In genomic region chr2:109920471-109920870, GRCm38 (mm10) we compare ENCODE assay signal across 11 mouse cellular contexts. TPM values are rescaled to one million over a fixed set of nuclear protein-coding genes. Genes with fewer than 3 reads are reported as not detected.
DNase-seq lines count a peak whose midpoint lies in the region; ATAC-seq and TF ChIP-seq lines count a peak whose summit lies in the region.
"Had no signal": no experiment of that assay in that cellular context is flagged by ENCODE, and none has a peak within 500 bp of the region (broad histone marks: within the 10 kb centered on the region; RNA-seq: fewer than 3 reads in every experiment).

No protein-coding gene starts in this region.

- TF ChIP-seq CTCF in intestine, postnatal 0 days (IDR thresholded peaks at IDR 0.05; ENCODE audit: low read depth) = no peak

- no peaks in the 10 kb centered on the region for H3K27me3 ChIP-seq in heart, embryonic 12.5 days (replicated peaks)
- no peaks in the 10 kb centered on the region for H3K27me3 ChIP-seq in embryonic facial prominence, embryonic 11.5 days (ENCODE audit: control insufficient read depth, insufficient read depth, low read length)
- no peaks in the 10 kb centered on the region for H3K27me3 ChIP-seq in intestine, postnatal 0 days (replicated peaks; ENCODE audit: control insufficient read depth, insufficient read depth, low read length)
- no peaks in the 10 kb centered on the region for H3K27me3 ChIP-seq in midbrain, embryonic 16.5 days (ENCODE audit: control insufficient read depth, insufficient read depth, low read depth, low read length)

- 77% methylated on average over 7 of the region's 7 CpGs for WGBS in heart, embryonic 12.5 days
- WGBS in embryonic facial prominence, embryonic 11.5 days = 75% methylated on average over 7 of the region's 7 CpGs
- WGBS in intestine, postnatal 0 days = 35% methylated on average over 7 of the region's 7 CpGs
- WGBS in midbrain, embryonic 16.5 days = 79% methylated on average over 7 of the region's 7 CpGs

- no peak for DNase-seq in heart, adult 18-20 months
- no peak for DNase-seq in embryonic facial prominence, embryonic 11.5 days (ENCODE audit: low spot score)
- DNase-seq in lung, postnatal 36 days = no peak
- no peak for DNase-seq in thymus, postnatal 0 days (ENCODE audit: low spot score)
- no peak for DNase-seq in cerebellum, adult 9-11 months
- DNase-seq: adrenal gland, postnatal 10 days; embryo, embryonic 11 days had no signal

- ATAC-seq in heart, embryonic 12.5 days (ENCODE audit: insufficient number of reproducible peaks, low FRiP score) = no peak
- no peak for ATAC-seq in embryonic facial prominence, embryonic 11.5 days (replicated peaks; ENCODE audit: insufficient number of reproducible peaks, low FRiP score, low TSS enrichment, low read depth)
- no peak for ATAC-seq in intestine, postnatal 0 days
- no peak for ATAC-seq in midbrain, embryonic 16.5 days

- H3K9ac ChIP-seq in heart, embryonic 12.5 days = peak overlapping the region; percentile 9; the same call in 1 of the 2 replicates
- peak overlapping the region; percentile 5; the same call in 1 of the 2 replicates for H3K9ac ChIP-seq in embryonic facial prominence, embryonic 11.5 days (replicated peaks; ENCODE audit: low read length)
- no peak overlapping the region for H3K9ac ChIP-seq in intestine, postnatal 0 days (ENCODE audit: low read depth, low read length)
- H3K9ac ChIP-seq in midbrain, embryonic 16.5 days (ENCODE audit: low read depth, low read length) = no peak overlapping the region

- H3K4me1 ChIP-seq in heart, embryonic 12.5 days (replicated peaks) = peaks cover 30% of the 10 kb centered on the region
- H3K4me1 ChIP-seq in embryonic facial prominence, embryonic 11.5 days (ENCODE audit: control insufficient read depth, insufficient read depth, low read length) = no peaks in the 10 kb centered on the region
- H3K4me1 ChIP-seq in intestine, postnatal 0 days (replicated peaks; ENCODE audit: control insufficient read depth, insufficient read depth, low read length) = peaks cover 7% of the 10 kb centered on the region; the same call in 1 of the 2 replicates
- H3K4me1 ChIP-seq in midbrain, embryonic 16.5 days (ENCODE audit: control insufficient read depth, insufficient read depth, low read length) = peaks cover 26% of the 10 kb centered on the region

- H3K4me3 ChIP-seq in heart, embryonic 12.5 days = peak overlapping the region; percentile 19
- H3K4me3 ChIP-seq in embryonic facial prominence, embryonic 11.5 days (ENCODE audit: low read depth, low read length) = peak overlapping the region; percentile 17; the same call in 1 of the 2 replicates
- H3K4me3 ChIP-seq in intestine, postnatal 0 days (ENCODE audit: low read depth, low read length) = peak overlapping the region; percentile 90; the same call in 1 of the 2 replicates
- no peak overlapping the region for H3K4me3 ChIP-seq in midbrain, embryonic 16.5 days (ENCODE audit: low read depth, low read length)

- no peak overlapping the region for H3K27ac ChIP-seq in heart, embryonic 12.5 days (ENCODE audit: poor library complexity, severe bottlenecking)
- no peak overlapping the region for H3K27ac ChIP-seq in embryonic facial prominence, embryonic 11.5 days (replicated peaks; ENCODE audit: low read depth, low read length)
- no peak overlapping the region for H3K27ac ChIP-seq in intestine, postnatal 0 days (ENCODE audit: low read depth, low read length)
- no peak overlapping the region for H3K27ac ChIP-seq in midbrain, embryonic 16.5 days (ENCODE audit: low read length)
- H3K27ac ChIP-seq: macrophage had no signal

- H3K4me2 ChIP-seq in heart, embryonic 12.5 days = peak overlapping the region; percentile 51
- H3K4me2 ChIP-seq in embryonic facial prominence, embryonic 11.5 days (ENCODE audit: low read depth, low read length) = peak overlapping the region; percentile 22
- H3K4me2 ChIP-seq in intestine, postnatal 0 days (replicated peaks; ENCODE audit: low read depth) = peak overlapping the region; percentile 71
- peak overlapping the region; percentile 40 for H3K4me2 ChIP-seq in midbrain, embryonic 16.5 days (ENCODE audit: low read length)

- no peaks in the 10 kb centered on the region for H3K36me3 ChIP-seq in heart, embryonic 12.5 days
- no peaks in the 10 kb centered on the region for H3K36me3 ChIP-seq in embryonic facial prominence, embryonic 11.5 days (replicated peaks; ENCODE audit: control insufficient read depth, insufficient read depth, low read depth, low read length)
- H3K36me3 ChIP-seq in intestine, postnatal 0 days (ENCODE audit: control insufficient read depth, insufficient read depth) = no peaks in the 10 kb centered on the region
- H3K36me3 ChIP-seq in midbrain, embryonic 16.5 days (ENCODE audit: control insufficient read depth, insufficient read depth, low read length) = no peaks in the 10 kb centered on the region

- H3K9me3 ChIP-seq in heart, embryonic 12.5 days (replicated peaks) = no peaks in the 10 kb centered on the region
- H3K9me3 ChIP-seq in embryonic facial prominence, embryonic 11.5 days (replicated peaks; ENCODE audit: control insufficient read depth, low read length) = no peaks in the 10 kb centered on the region
- no peaks in the 10 kb centered on the region for H3K9me3 ChIP-seq in intestine, postnatal 0 days (ENCODE audit: control insufficient read depth)
- H3K9me3 ChIP-seq in midbrain, embryonic 16.5 days (replicated peaks; ENCODE audit: control insufficient read depth, low read length, poor library complexity, severe bottlenecking) = no peaks in the 10 kb centered on the region

RNA-seq across cellular contexts. Expression of gene Lgr4, which starts 3.0 kb away (rescaled TPM):
- 15.1 and 17.8 TPM in 2 replicates for polyA plus RNA-seq in heart, embryonic 12.5 days (2016; fragmentation: Nextera tagmentation; extraction: Ambion mirVana)
- 10 to 100 TPM; 23.3 to 23.6 TPM for total RNA-seq in heart, adult 18-20 months (2021)
- polyA plus RNA-seq in embryonic facial prominence, embryonic 11.5 days (2014; fragmentation: Nextera tagmentation; extraction: Ambion mirVana) = 17.2 and 20.9 TPM in 2 replicates
- polyA plus RNA-seq in intestine, postnatal 0 days (2015; fragmentation: Nextera tagmentation; extraction: Ambion mirVana) = 15.0 and 15.9 TPM in 2 replicates
- 6.8 and 7.1 TPM in 2 replicates for polyA plus RNA-seq in midbrain, embryonic 16.5 days (2015; fragmentation: Nextera tagmentation; extraction: Ambion mirVana)
- polyA plus RNA-seq in thymus, postnatal 0 days (2015; fragmentation: Nextera tagmentation; extraction: Ambion mirVana) = 4.3 and 5.1 TPM in 2 replicates

RNA-seq across cellular contexts. Expression of gene Lin7c, which starts 29.8 kb away (rescaled TPM):
- polyA plus RNA-seq in heart, embryonic 12.5 days (2016; fragmentation: Nextera tagmentation; extraction: Ambion mirVana) = 52.1 and 53.7 TPM in 2 replicates
- 10 to 100 TPM; 36.2 to 42.1 TPM for total RNA-seq in heart, adult 18-20 months (2021)
- 93.6 and 94.3 TPM in 2 replicates for polyA plus RNA-seq in embryonic facial prominence, embryonic 11.5 days (2014; fragmentation: Nextera tagmentation; extraction: Ambion mirVana)
- 37.1 and 40.3 TPM in 2 replicates for polyA plus RNA-seq in intestine, postnatal 0 days (2015; fragmentation: Nextera tagmentation; extraction: Ambion mirVana)
- polyA plus RNA-seq in midbrain, embryonic 16.5 days (2015; fragmentation: Nextera tagmentation; extraction: Ambion mirVana) = 256 and 261 TPM in 2 replicates
- polyA plus RNA-seq in thymus, postnatal 0 days (2015; fragmentation: Nextera tagmentation; extraction: Ambion mirVana) = 58.6 and 62.7 TPM in 2 replicates

Comparison
In these comparisons a context has a peak if more than half of its experiments do, and no peak if none do; other contexts are left out.
1. H3K9ac ChIP-seq: peak in heart, embryonic 12.5 days (single experiment) and embryonic facial prominence, embryonic 11.5 days (single experiment); none in intestine, postnatal 0 days (single experiment) and midbrain, embryonic 16.5 days (single experiment).
2. Peak in every context shown above with its lines, with median percentiles within 50 percentile points of each other: H3K4me2 ChIP-seq.